Mouse (Mus musculus) testis, adult 2 months (tissue): ENCODE results near the gene Gm7247.

ENCODE experiments used
- CTCF ChIP-seq: fragments of 200-500 bp; IDR thresholded peaks from 2 replicates; pipeline ENCODE4 v1.5.1; 2012; ENCODE audit warnings: low read depth, mild to moderate bottlenecking, inconsistent platforms, low read length, moderate library complexity; ENCODE audit not compliant: control insufficient read depth, insufficient read depth, insufficient replicate concordance
- POLR2A ChIP-seq: fragments of 200-500 bp; IDR thresholded peaks from 2 replicates; pipeline ENCODE4 v1.6.1; 2012; ENCODE audit warnings: low read depth, mild to moderate bottlenecking, inconsistent platforms, low read length, moderate library complexity; ENCODE audit not compliant: control insufficient read depth

DNA sequence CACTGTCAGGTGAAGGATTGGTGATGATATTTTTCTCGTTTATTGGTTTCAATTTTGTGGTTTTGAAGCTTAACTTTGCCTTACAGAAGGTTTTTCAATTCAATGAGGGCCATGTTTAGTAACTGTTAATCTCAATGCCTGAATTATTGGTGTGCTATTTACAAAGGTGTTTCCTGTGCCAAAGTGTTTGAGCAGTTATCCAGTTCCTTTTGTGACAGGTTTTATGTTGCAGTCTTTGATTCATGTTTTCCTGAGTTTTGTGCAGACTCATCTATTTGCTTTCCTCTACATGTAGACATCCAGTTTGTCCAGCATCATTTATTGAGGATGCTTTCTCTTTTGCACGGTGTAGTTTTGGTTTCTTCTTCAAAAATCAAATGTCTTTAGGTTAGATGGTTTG is 62.3 kb downstream of the Gm7247 start:
- TF ChIP-seq CTCF (no peak), POLR2A (no peak)
